Mouse (Mus musculus): Measurements from ENCODE around the gene Elp1. TPM values are rescaled to one million over a fixed set of nuclear protein-coding genes. Genes with fewer than 3 reads are reported as not detected.

The Elp1 gene
- polyA plus RNA-seq, 1 experiment from 2014 or later: 40.7 TPM

- no peaks in the 10 kb centered on the region for H3K9me3 ChIP-seq (replicated peaks)
- no peak overlapping the region for H3K27ac ChIP-seq (replicated peaks)
- H3K4me1 ChIP-seq: no peaks in the 10 kb centered on the region
- H3K9ac ChIP-seq: no peak overlapping the region
- no peak for ATAC-seq (ENCODE audit: insufficient number of reproducible peaks, low FRiP score, low TSS enrichment, low read depth)
- no peak overlapping the region for H3K4me3 ChIP-seq (replicated peaks)
- 97% methylated on average over 20 of the region's 20 CpGs for WGBS
- H3K4me2 ChIP-seq (replicated peaks): no peak overlapping the region
- H3K36me3 ChIP-seq: peaks cover 17% of the 10 kb centered on the region; the same call in 1 of the 2 replicates
- no peaks in the 10 kb centered on the region for H3K27me3 ChIP-seq
Measured at GRCm38 (mm10) chr4:56740611-56741010, 61.5 kb downstream of the Elp1 start.

GRCm38 (mm10) chr4:56740020-56740485 is 62.1 kb downstream of the Elp1 start, which contains the start of gene Gm26657:
Gene Gm26657, plus strand, starts transcription at chr4:56740070.
- ATAC-seq (ENCODE audit: insufficient number of reproducible peaks, low FRiP score, low TSS enrichment, low read depth): no peak
- H3K36me3 ChIP-seq: peaks cover 14% of the 10 kb centered on the region; the same call in 1 of the 2 replicates

GRCm38 (mm10) chr4:56725839-56726238 is 76.3 kb downstream of the Elp1 start:
- ATAC-seq (ENCODE audit: insufficient number of reproducible peaks, low FRiP score, low TSS enrichment, low read depth): no peak
- no peaks in the 10 kb centered on the region for H3K27me3 ChIP-seq
- H3K36me3 ChIP-seq: no peaks in the 10 kb centered on the region
- no peak overlapping the region for H3K4me3 ChIP-seq (replicated peaks)
- 0 out of 2 replicates have a peak, but pooled peaks cover 2% of the 10 kb centered on the region for H3K9me3 ChIP-seq (replicated peaks)
- no peak overlapping the region for H3K4me2 ChIP-seq (replicated peaks)
- H3K9ac ChIP-seq: no peak overlapping the region
- H3K4me1 ChIP-seq: no peaks in the 10 kb centered on the region
- H3K27ac ChIP-seq (replicated peaks): no peak overlapping the region
- WGBS: 52% methylated on average over 8 of the region's 8 CpGs

More at GRCm38 (mm10) chr4:56740020-56740485, 62.1 kb downstream of the Elp1 start, which contains the start of gene Gm26657:
- H3K27me3 ChIP-seq: no peaks in the 10 kb centered on the region
- no peaks in the 10 kb centered on the region for H3K4me1 ChIP-seq
- no peak within 1 kb of the TSS for H3K4me2 ChIP-seq (replicated peaks)
- 81% methylated on average over 18 of the region's 18 CpGs for WGBS
- no peaks in the 10 kb centered on the region for H3K9me3 ChIP-seq (replicated peaks)
- no peak within 1 kb of the TSS for H3K27ac ChIP-seq (replicated peaks)
- no peak within 1 kb of the TSS for H3K4me3 ChIP-seq (replicated peaks)
- H3K9ac ChIP-seq: no peak within 1 kb of the TSS

- ATAC-seq (ENCODE audit: insufficient number of reproducible peaks, low FRiP score, low TSS enrichment, low read depth): no peak
- H3K4me1 ChIP-seq: no peaks in the 10 kb centered on the region
- no peak overlapping the region for H3K9ac ChIP-seq
- no peaks in the 10 kb centered on the region for H3K27me3 ChIP-seq
- 90% methylated on average over 6 of the region's 6 CpGs for WGBS
- H3K36me3 ChIP-seq: no peaks in the 10 kb centered on the region
- no peak overlapping the region for H3K4me2 ChIP-seq (replicated peaks)
- H3K4me3 ChIP-seq (replicated peaks): no peak overlapping the region
- H3K9me3 ChIP-seq (replicated peaks): 0 out of 2 replicates have a peak, but pooled peaks cover 2% of the 10 kb centered on the region
- H3K27ac ChIP-seq (replicated peaks): no peak overlapping the region
Measured at GRCm38 (mm10) chr4:56723237-56723636, 78.9 kb downstream of the Elp1 start.

GRCm38 (mm10) chr4:56722346-56722745 is 79.8 kb downstream of the Elp1 start:
- Histone ChIP-seq H3K9me3 (replicated peaks) (no peaks in the 10 kb centered on the region), H3K4me2 (replicated peaks) (no peak overlapping the region), H3K36me3 (no peaks in the 10 kb centered on the region), H3K27me3 (no peaks in the 10 kb centered on the region), H3K27ac (replicated peaks) (no peak overlapping the region), H3K4me3 (replicated peaks) (no peak overlapping the region), H3K9ac (no peak overlapping the region), H3K4me1 (no peaks in the 10 kb centered on the region)
- WGBS: 59% methylated on average over 6 of the region's 6 CpGs
- no peak; the same call in 1 of the 2 replicates for ATAC-seq (ENCODE audit: insufficient number of reproducible peaks, low FRiP score, low TSS enrichment, low read depth)

GRCm38 (mm10) chr4:56721469-56721868 is 80.7 kb downstream of the Elp1 start:
- no peaks in the 10 kb centered on the region for H3K36me3 ChIP-seq
- H3K27me3 ChIP-seq: no peaks in the 10 kb centered on the region
- H3K4me3 ChIP-seq (replicated peaks): no peak overlapping the region
- WGBS: 35% methylated on average over 3 of the region's 3 CpGs
- H3K27ac ChIP-seq (replicated peaks): no peak overlapping the region
- ATAC-seq (ENCODE audit: insufficient number of reproducible peaks, low FRiP score, low TSS enrichment, low read depth): no peak
- H3K4me2 ChIP-seq (replicated peaks): no peak overlapping the region
- H3K9me3 ChIP-seq (replicated peaks): no peaks in the 10 kb centered on the region
- no peaks in the 10 kb centered on the region for H3K4me1 ChIP-seq
- H3K9ac ChIP-seq: no peak overlapping the region

- Histone ChIP-seq H3K4me3 (replicated peaks) (no peak overlapping the region), H3K27ac (replicated peaks) (no peak overlapping the region), H3K4me2 (replicated peaks) (no peak overlapping the region), H3K9me3 (replicated peaks) (no peaks in the 10 kb centered on the region), H3K9ac (no peak overlapping the region), H3K27me3 (no peaks in the 10 kb centered on the region), H3K36me3 (no peaks in the 10 kb centered on the region), H3K4me1 (no peaks in the 10 kb centered on the region)
- 69% methylated on average over 9 of the region's 9 CpGs for WGBS
- ATAC-seq (ENCODE audit: insufficient number of reproducible peaks, low FRiP score, low TSS enrichment, low read depth): no peak
Measured at GRCm38 (mm10) chr4:56720403-56720802, 81.7 kb downstream of the Elp1 start.

GRCm38 (mm10) chr4:56719456-56719855 is 82.7 kb downstream of the Elp1 start:
- no peaks in the 10 kb centered on the region for H3K27me3 ChIP-seq
- H3K36me3 ChIP-seq: no peaks in the 10 kb centered on the region
- WGBS: 61% methylated on average over 9 of the region's 9 CpGs
- H3K9ac ChIP-seq: no peak overlapping the region
- H3K4me3 ChIP-seq (replicated peaks): no peak overlapping the region
- H3K4me2 ChIP-seq (replicated peaks): no peak overlapping the region
- ATAC-seq (ENCODE audit: insufficient number of reproducible peaks, low FRiP score, low TSS enrichment, low read depth): no peak
- no peak overlapping the region for H3K27ac ChIP-seq (replicated peaks)
- no peaks in the 10 kb centered on the region for H3K9me3 ChIP-seq (replicated peaks)
- H3K4me1 ChIP-seq: no peaks in the 10 kb centered on the region

GRCm38 (mm10) chr4:56718573-56719442 is 83.3 kb downstream of the Elp1 start:
- Histone ChIP-seq H3K4me1 (no peaks in the 10 kb centered on the region), H3K27me3 (no peaks in the 10 kb centered on the region), H3K4me3 (replicated peaks) (no peak overlapping the region), H3K36me3 (no peaks in the 10 kb centered on the region), H3K4me2 (replicated peaks) (no peak overlapping the region), H3K9ac (no peak overlapping the region), H3K9me3 (replicated peaks) (no peaks in the 10 kb centered on the region), H3K27ac (replicated peaks) (no peak overlapping the region)
- no peak for ATAC-seq (ENCODE audit: insufficient number of reproducible peaks, low FRiP score, low TSS enrichment, low read depth)
- whole genome bisulfite sequencing: 38% methylated on average over 12 of the region's 12 CpGs

- no peaks in the 10 kb centered on the region for H3K36me3 ChIP-seq
- H3K27ac ChIP-seq (replicated peaks): no peak overlapping the region
- no peaks in the 10 kb centered on the region for H3K4me1 ChIP-seq
- no peak overlapping the region for H3K4me3 ChIP-seq (replicated peaks)
- ATAC-seq (ENCODE audit: insufficient number of reproducible peaks, low FRiP score, low TSS enrichment, low read depth): no peak
- no peak overlapping the region for H3K4me2 ChIP-seq (replicated peaks)
- 81% methylated on average over 3 of the region's 3 CpGs for WGBS
- no peaks in the 10 kb centered on the region for H3K27me3 ChIP-seq
- H3K9me3 ChIP-seq (replicated peaks): no peaks in the 10 kb centered on the region
- H3K9ac ChIP-seq: no peak overlapping the region
Measured at GRCm38 (mm10) chr4:56717932-56718331, 84.2 kb downstream of the Elp1 start.

- H3K4me3 ChIP-seq (replicated peaks): no peak overlapping the region
- ATAC-seq (ENCODE audit: insufficient number of reproducible peaks, low FRiP score, low TSS enrichment, low read depth): no peak
- H3K9ac ChIP-seq: no peak overlapping the region
- WGBS: 56% methylated on average over 5 of the region's 5 CpGs
- no peaks in the 10 kb centered on the region for H3K36me3 ChIP-seq
- no peak overlapping the region for H3K4me2 ChIP-seq (replicated peaks)
- H3K27ac ChIP-seq (replicated peaks): no peak overlapping the region
- H3K9me3 ChIP-seq (replicated peaks): no peaks in the 10 kb centered on the region
- no peaks in the 10 kb centered on the region for H3K4me1 ChIP-seq
- H3K27me3 ChIP-seq: no peaks in the 10 kb centered on the region
Measured at GRCm38 (mm10) chr4:56716801-56717200, 85.3 kb downstream of the Elp1 start.
